Mouse (Mus musculus): Measurements from ENCODE around the gene Erp29. TPM values are rescaled to one million over a fixed set of nuclear protein-coding genes. Genes with fewer than 3 reads are reported as not detected.

Gene Erp29
- total RNA-seq, 2 experiments from 2014 or later = 110 TPM

DNA sequence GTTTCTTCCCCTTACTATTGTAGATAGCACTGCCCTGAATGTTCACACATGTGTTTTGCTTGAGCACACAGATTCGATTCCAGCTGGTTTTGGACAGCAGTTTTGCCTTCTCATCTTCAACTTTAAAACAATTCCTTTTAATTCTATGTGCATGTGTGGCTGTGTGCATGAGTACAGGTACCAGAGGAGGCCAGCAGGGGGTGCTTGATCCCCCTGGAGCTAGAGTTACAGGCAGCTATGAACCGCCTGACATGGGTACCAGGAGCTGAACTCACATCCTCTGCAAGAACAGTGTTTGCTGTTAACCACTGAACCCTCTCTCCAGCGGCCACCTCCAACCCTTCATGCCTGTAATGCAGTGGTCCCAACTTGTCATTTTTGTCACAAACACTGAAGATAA is 3.9 kb downstream of the Erp29 start:
- DNase-seq = no peak

DNA sequence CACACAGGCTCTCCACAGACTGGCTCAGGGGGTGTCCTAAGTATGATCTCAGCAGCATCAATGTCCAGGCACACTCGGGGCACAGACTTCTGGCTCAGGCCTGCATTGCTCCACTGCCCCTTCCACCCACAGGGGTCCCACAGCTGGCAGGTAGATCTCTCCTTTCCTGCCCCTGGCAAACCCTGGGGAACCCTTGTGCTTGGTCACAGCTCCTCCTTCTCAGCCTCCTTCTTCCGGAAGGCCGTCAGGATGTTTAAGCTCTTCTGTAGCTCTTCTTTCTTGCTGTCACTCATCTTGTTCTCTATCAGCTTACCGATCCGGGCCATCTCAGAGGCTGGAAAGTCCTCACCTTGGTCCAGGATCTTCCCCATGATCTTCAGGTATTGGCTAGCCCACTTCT is 7.4 kb downstream of the Erp29 start:
- DNase-seq = no peak

DNA sequence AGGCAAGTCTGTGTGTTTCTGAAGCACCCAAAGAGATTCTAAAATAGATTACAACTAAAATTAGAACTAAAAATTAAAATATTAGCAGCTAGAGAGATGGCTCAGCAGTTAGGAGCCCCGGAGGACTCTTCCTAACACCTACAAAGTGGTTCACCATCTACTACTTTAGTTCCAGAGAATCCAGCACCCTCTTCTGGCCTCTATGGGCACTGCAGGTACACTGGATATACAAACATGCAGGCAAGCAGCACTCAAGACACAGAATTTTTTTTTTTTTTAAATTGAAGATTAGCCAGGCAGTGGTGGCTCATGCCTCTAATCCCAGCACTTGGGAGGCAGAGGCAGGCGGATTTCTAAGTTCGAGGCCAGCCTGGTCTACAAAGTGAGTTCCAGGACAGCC is 8.8 kb downstream of the Erp29 start:
- peak; percentile 53 for DNase-seq

GRCm38 (mm10) chr5:121438756-121439155 is 13.6 kb downstream of the Erp29 start:
- no peak for DNase-seq

- no peak for DNase-seq
Measured at GRCm38 (mm10) chr5:121438131-121438530, 14.2 kb downstream of the Erp29 start.

DNA sequence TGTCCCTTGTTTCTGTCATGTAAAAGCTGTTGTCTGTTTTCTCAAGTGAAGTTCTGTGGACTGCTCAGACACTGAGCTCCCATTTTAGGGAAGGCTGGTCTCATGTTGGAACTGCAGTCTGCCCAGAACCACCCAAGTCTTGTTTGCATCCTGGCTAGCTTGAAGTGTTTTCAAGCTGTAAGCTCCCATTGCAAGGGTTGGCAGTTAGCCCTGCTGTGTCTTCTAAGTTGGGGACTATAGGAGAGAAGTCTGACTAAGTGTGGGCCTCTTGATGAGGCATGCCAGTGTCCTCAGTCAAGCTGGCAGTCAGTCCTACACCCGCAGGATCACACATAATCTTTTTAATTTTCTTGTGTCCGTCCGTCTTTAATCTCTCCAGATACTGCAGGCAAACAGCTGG is 23.4 kb downstream of the Erp29 start:
- DNase-seq = no peak

- no peak for DNase-seq
Measured at GRCm38 (mm10) chr5:121423297-121423696, 29.0 kb downstream of the Erp29 start.

- DNase-seq = no peak
Measured at GRCm38 (mm10) chr5:121422787-121423186, 29.5 kb downstream of the Erp29 start.

GRCm38 (mm10) chr5:121420721-121421120 is 31.6 kb downstream of the Erp29 start:
- no peak for DNase-seq

DNA sequence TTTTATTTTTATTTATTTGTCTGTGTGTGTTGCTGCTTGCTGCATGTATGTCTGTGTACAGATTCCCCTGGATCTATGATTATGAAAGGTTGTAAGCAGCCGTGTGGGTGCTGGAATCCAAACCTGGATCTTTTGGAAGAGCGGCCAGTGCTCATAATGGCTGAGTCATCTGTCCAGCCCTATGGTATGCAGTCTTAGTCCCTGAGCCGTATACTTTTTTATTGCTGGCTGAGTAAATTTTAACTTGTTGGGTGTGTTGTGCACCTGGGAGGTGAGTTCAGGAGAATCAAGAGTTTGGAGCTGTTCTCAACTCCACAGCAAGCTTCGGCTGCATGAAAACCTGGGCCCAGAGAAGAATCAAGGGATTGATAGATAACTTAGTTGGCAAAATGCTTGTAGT is 41.3 kb downstream of the Erp29 start:
- no peak for DNase-seq

DNA sequence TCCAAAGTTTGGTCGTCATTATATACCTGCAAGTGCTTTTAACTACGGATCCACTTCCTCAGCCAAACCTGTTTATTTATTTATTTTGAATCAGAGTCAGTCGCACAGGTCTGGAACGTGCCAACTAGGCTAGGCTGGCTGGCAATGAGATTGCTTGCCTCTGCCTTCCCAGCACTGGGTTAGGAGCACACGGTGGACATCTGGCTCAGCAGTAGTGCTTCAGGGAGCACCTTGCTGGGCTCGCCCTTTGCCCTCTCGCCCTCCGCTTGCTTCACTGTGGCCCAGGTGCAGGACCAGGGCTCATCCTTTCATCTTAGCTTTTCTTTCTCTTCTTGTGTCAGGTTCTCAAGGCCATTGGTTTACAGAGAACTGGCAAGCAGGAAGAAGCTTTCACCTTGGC is 44.5 kb downstream of the Erp29 start:
- no peak for DNase-seq

- no peak for DNase-seq
Measured at GRCm38 (mm10) chr5:121400849-121401248, 51.5 kb downstream of the Erp29 start.

DNA sequence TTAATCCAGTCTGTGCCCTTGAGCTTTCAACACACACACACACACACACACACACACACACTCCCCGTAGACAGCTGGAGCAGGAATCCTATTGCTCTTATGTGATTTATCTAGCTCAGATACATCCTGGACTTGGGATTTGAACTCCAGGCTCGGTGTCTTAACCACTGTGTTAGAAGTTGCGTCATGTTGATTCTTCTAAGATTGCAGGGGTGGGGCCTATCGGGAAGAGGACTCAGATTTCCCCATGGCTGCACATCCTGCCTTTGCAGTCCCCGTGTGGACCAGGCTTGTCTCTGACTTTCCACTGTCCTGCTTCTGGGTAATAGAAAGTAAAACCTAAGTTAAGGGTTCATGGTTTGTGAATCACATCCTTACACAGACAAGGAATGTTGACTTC is 52.2 kb downstream of the Erp29 start:
- no peak for DNase-seq

DNA sequence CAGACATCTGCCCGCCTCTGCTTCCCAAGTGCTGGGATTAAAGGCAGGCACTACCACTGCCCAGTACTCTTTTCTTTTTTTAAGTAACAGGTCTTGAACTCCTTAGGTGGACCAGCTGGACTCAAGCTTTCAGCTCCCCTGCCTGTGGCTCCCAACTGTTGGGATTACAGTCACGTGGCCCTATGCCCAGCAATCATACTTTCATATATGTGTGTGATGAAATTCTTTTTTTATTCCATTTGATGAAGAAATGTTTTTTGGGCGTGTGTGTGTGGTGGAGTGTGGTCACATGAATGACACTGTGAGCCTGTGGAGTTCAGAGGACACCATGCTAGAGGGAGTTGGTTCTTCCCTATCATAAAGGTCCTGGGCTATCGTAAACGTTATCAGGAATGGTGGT is 52.8 kb downstream of the Erp29 start:
- no peak for DNase-seq

- DNase-seq = no peak
Measured at GRCm38 (mm10) chr5:121398965-121399462, 53.3 kb downstream of the Erp29 start.

DNA sequence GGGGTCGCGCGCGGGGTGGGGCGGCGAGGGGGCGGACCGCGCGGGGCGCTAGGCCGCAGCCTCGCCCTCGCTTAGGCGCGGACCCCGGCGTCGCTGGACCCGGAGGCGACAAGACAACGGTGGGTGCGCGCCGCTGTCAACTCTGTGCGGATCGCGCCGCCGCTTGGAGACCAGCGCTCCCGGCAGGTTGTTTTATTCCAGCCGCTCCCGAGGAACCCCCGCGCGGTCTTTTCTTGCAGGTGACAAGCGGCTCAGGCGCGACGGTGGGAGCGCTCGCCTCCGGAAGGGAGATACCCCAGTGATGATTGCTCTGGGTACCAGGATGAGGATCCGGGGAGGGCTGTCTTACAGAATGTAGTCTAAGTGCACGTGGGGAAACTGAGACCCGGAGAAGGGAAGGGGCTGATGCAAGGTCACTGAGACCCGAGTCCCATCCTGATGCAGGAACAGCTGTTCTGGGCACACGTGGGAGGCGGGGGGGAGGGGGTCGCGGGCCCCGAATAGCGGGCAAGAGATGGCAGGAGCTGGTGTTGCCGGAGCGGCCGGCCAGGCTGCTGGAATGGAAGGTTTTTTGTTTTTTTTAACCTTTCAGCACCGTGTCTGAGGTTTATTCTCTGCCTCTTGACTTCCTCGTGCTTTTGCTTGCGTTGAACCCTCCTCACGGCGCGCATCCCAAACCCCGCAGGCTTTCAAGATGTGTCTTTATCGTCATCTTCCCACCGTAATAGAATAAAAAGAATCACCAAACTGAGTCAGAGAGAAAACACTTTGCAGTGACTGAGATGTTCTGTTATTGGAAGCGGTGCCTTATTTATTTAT is 54.0 kb downstream of the Erp29 start:
- DNase-seq = no peak

GRCm38 (mm10) chr5:121397187-121398145 is 54.8 kb downstream of the Erp29 start, which contains the start of gene Naa25:
TSS of gene Naa25 (plus strand) at chr5:121397936.
- DNase-seq = peak; percentile 98

- no peak for DNase-seq
Measured at GRCm38 (mm10) chr5:121395621-121396020, 56.7 kb downstream of the Erp29 start.

DNA sequence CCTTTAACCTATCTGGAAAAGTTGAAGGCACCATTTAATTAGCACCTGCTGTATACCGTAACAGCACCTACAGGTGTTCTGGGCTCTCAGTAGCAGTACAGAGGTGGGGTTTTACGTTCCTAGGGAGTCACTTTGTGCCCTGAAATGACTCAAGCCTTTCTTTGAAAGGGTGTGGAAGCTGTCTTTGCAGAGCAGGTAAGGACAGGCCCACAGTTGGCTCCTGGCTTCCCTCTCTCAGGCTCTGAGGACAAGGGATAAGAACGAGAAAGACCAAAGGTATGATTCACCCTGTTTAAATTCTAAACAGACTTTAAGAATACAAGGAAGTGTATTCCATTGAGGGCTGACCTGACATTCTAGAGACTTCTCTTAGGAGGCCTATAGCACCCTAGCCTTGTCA is 58.9 kb downstream of the Erp29 start:
- no peak for DNase-seq

GRCm38 (mm10) chr5:121392667-121393380 is 59.5 kb downstream of the Erp29 start:
- peak; percentile 66 for DNase-seq

GRCm38 (mm10) chr5:121389691-121390090 is 62.6 kb downstream of the Erp29 start:
- no peak for DNase-seq

- no peak for DNase-seq
Measured at GRCm38 (mm10) chr5:121389106-121389505, 63.2 kb downstream of the Erp29 start.

- peak; percentile 51 for DNase-seq
Measured at GRCm38 (mm10) chr5:121387126-121387525, 65.2 kb downstream of the Erp29 start.
